Mouse (Mus musculus): ENCODE data around the gene Nlgn1. TPM values are rescaled to one million over a fixed set of nuclear protein-coding genes. Genes with fewer than 3 reads are reported as not detected.

Gene Nlgn1
- polyA plus RNA-seq, 1 experiment: 0.31 TPM

DNA sequence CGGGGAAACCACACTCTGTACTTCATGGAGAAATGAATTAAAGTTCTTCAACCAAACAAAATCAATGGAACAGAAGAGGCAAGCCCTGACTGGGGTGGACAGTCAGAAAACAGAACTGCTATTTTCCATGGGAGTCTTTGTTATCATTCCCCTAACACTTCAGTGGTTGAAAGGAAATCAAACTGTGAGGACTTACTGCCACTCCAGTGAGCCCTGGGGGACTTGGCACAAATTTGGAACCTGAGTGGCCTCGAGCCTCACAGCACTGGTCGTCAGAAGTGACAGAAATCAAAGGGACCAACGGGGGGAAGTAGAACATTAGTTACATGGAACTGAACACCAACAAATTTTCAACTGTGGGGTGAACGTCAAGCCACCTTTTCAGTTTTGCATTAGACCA lies 34.4 kb downstream of the Nlgn1 start:
- Histone ChIP-seq H3K4me1 (ENCODE audit: control insufficient read depth, insufficient read depth, low read length) (no peaks in the 10 kb centered on the region), H3K27me3 (ENCODE audit: control insufficient read depth, insufficient read depth, low read length, poor library complexity, severe bottlenecking) (no peaks in the 10 kb centered on the region), H3K36me3 (ENCODE audit: control insufficient read depth, insufficient read depth, low read length, poor library complexity, severe bottlenecking) (no peaks in the 10 kb centered on the region), H3K9me3 (replicated peaks; ENCODE audit: control insufficient read depth, insufficient read depth, low read length, poor library complexity, severe bottlenecking) (no peaks in the 10 kb centered on the region), H3K9ac (ENCODE audit: low read depth, poor library complexity, severe bottlenecking) (no peak overlapping the region), H3K27ac (ENCODE audit: insufficient read depth, low read length) (no peak overlapping the region), H3K4me3 (ENCODE audit: low read depth, low read length) (no peak overlapping the region)
- TF ChIP-seq EP300 (IDR thresholded peaks at IDR 0.05; ENCODE audit: insufficient read depth, low read depth, low read length): no peak
- no peak for TF ChIP-seq CTCF (IDR thresholded peaks at IDR 0.05; ENCODE audit: low read depth, low read length)
- TF ChIP-seq POLR2A (IDR thresholded peaks at IDR 0.05; ENCODE audit: insufficient read depth, low read length): no peak

DNA sequence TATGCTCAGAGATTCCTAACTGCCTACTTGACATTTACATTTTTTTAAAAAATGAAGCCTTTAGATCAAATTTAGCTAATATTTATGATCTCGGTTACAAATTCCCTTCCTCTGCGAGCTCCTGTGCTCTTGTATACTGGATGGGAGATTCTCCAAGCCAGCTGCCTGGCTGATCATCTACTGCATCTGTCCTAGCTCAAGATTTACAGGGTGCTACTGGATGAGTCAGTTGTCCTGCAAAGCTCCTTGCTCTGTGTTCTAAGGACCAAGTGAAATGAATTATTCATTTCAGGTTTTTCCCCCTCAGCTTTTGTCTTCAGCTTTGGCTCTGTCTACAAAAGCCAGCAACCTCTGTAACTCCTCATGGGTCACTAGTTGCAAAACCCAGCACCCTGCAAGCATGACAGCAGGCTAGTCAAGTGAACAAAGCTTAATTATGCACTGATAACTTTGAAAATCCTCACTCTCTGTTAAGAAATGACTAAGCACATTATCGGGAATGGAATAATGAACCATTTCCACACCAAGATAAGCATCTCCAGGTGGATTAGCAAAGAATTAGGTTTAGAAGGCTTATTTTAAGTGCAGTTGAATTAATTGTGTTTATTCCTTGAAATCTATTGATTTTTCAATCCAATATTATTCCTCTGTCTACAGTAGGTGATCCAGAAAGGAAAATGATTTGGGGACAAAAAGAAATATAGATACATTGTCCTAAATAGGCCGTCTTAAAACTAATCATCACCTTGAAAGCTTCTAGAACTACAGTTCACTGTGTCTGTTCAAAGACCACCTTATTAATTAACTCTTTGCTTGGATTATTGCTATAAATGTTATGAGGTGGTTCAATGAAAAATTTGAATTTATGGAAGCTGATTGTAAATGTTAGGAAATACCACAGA lies 61.1 kb downstream of the Nlgn1 start:
- no peaks in the 10 kb centered on the region for H3K36me3 ChIP-seq (ENCODE audit: control insufficient read depth, insufficient read depth, low read length, poor library complexity, severe bottlenecking)
- no peaks in the 10 kb centered on the region for H3K27me3 ChIP-seq (ENCODE audit: control insufficient read depth, insufficient read depth, low read length, poor library complexity, severe bottlenecking)
- TF ChIP-seq POLR2A (IDR thresholded peaks at IDR 0.05; ENCODE audit: insufficient read depth, low read length) (no peak), EP300 (IDR thresholded peaks at IDR 0.05; ENCODE audit: insufficient read depth, low read depth, low read length) (no peak), CTCF (IDR thresholded peaks at IDR 0.05; ENCODE audit: low read depth, low read length) (no peak)

DNA sequence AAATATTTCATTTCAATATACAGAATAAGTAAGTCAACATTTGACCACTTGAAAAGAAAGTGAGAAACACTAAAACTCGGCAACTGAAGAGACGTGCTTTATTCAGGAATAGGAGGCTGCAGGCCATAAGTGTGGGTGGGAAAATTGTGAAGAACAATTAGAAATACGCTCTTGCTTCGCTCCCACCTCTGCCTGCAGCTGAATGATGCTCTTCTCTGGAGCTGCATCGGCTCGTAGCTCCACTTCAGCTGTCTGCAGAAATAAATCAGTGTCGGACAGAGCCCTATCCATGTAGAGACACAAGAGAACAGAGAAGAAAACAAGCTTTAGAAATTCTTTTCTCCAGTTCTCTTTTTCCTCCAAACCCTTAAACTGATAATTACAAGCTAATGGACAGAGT lies 85.7 kb downstream of the Nlgn1 start:
- H3K4me3 ChIP-seq (ENCODE audit: low read depth, low read length): no peak overlapping the region

More for the DNA sequence above, 61.1 kb downstream of the Nlgn1 start:
- no peaks in the 10 kb centered on the region for H3K9me3 ChIP-seq (replicated peaks; ENCODE audit: control insufficient read depth, insufficient read depth, low read length, poor library complexity, severe bottlenecking)
- H3K9ac ChIP-seq (ENCODE audit: low read depth, poor library complexity, severe bottlenecking): no peak overlapping the region
- H3K27ac ChIP-seq (ENCODE audit: insufficient read depth, low read length): no peak overlapping the region
- no peak overlapping the region for H3K4me3 ChIP-seq (ENCODE audit: low read depth, low read length)
- H3K4me1 ChIP-seq (ENCODE audit: control insufficient read depth, insufficient read depth, low read length): no peaks in the 10 kb centered on the region

DNA sequence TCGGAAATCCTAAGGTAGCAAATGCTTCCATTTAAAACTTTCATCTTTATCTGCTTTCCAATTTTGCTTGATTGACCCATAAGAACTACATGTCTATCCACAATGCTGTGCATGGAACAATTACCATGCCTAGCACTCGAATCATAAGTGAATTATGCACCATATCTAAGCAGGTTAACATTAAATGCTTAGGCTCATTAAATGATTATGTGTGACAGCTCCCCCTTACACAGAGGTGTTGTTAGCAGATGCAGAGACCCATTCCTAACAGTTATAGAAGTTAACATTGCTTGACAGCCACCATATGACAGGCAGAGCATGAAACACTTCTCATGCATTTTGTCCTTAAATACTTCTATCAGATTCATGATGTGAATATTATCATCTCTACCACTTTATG lies 89.0 kb downstream of the Nlgn1 start:
- no peaks in the 10 kb centered on the region for H3K36me3 ChIP-seq (ENCODE audit: control insufficient read depth, insufficient read depth, low read length, poor library complexity, severe bottlenecking)

More for the DNA sequence above, 85.7 kb downstream of the Nlgn1 start:
- H3K4me1 ChIP-seq (ENCODE audit: control insufficient read depth, insufficient read depth, low read length): no peaks in the 10 kb centered on the region
- H3K27ac ChIP-seq (ENCODE audit: insufficient read depth, low read length): no peak overlapping the region
- no peaks in the 10 kb centered on the region for H3K27me3 ChIP-seq (ENCODE audit: control insufficient read depth, insufficient read depth, low read length, poor library complexity, severe bottlenecking)
- no peak overlapping the region for H3K9ac ChIP-seq (ENCODE audit: low read depth, poor library complexity, severe bottlenecking)
- H3K9me3 ChIP-seq (replicated peaks; ENCODE audit: control insufficient read depth, insufficient read depth, low read length, poor library complexity, severe bottlenecking): no peaks in the 10 kb centered on the region
- TF ChIP-seq POLR2A (IDR thresholded peaks at IDR 0.05; ENCODE audit: insufficient read depth, low read length): no peak
- TF ChIP-seq CTCF (IDR thresholded peaks at IDR 0.05; ENCODE audit: low read depth, low read length): no peak
- no peak for TF ChIP-seq EP300 (IDR thresholded peaks at IDR 0.05; ENCODE audit: insufficient read depth, low read depth, low read length)
- no peaks in the 10 kb centered on the region for H3K36me3 ChIP-seq (ENCODE audit: control insufficient read depth, insufficient read depth, low read length, poor library complexity, severe bottlenecking)

DNA sequence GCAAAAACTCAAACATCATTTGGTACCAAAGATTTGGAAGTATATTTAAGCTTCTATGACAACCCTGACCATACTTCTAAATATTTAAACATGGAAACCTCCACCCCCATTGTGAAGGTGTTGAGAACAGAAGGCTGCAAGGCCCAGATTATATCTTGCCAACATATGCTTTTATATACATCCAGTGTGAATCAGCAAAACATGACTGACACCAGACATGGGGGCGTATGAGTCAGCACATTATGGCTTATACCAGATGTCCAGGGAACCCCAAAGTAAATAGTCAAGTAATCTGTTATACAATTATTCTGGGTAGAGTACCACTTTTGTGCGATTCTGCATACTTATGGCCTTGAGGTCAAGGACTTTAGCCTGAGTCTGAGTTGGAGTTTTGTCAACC lies 102.3 kb downstream of the Nlgn1 start:
- no peaks in the 10 kb centered on the region for H3K27me3 ChIP-seq (ENCODE audit: control insufficient read depth, insufficient read depth, low read length, poor library complexity, severe bottlenecking)
- H3K4me3 ChIP-seq (ENCODE audit: low read depth, low read length): no peak overlapping the region
- H3K4me1 ChIP-seq (ENCODE audit: control insufficient read depth, insufficient read depth, low read length): no peaks in the 10 kb centered on the region
- H3K36me3 ChIP-seq (ENCODE audit: control insufficient read depth, insufficient read depth, low read length, poor library complexity, severe bottlenecking): no peaks in the 10 kb centered on the region
- TF ChIP-seq CTCF (IDR thresholded peaks at IDR 0.05; ENCODE audit: low read depth, low read length) (no peak), EP300 (IDR thresholded peaks at IDR 0.05; ENCODE audit: insufficient read depth, low read depth, low read length) (no peak), POLR2A (IDR thresholded peaks at IDR 0.05; ENCODE audit: insufficient read depth, low read length) (no peak)
- no peaks in the 10 kb centered on the region for H3K9me3 ChIP-seq (replicated peaks; ENCODE audit: control insufficient read depth, insufficient read depth, low read length, poor library complexity, severe bottlenecking)
- no peak overlapping the region for H3K9ac ChIP-seq (ENCODE audit: low read depth, poor library complexity, severe bottlenecking)
- H3K27ac ChIP-seq (ENCODE audit: insufficient read depth, low read length): no peak overlapping the region

More for the DNA sequence above, 89.0 kb downstream of the Nlgn1 start:
- H3K4me1 ChIP-seq (ENCODE audit: control insufficient read depth, insufficient read depth, low read length): no peaks in the 10 kb centered on the region
- H3K27ac ChIP-seq (ENCODE audit: insufficient read depth, low read length): no peak overlapping the region
- no peaks in the 10 kb centered on the region for H3K9me3 ChIP-seq (replicated peaks; ENCODE audit: control insufficient read depth, insufficient read depth, low read length, poor library complexity, severe bottlenecking)
- TF ChIP-seq POLR2A (IDR thresholded peaks at IDR 0.05; ENCODE audit: insufficient read depth, low read length) (no peak), EP300 (IDR thresholded peaks at IDR 0.05; ENCODE audit: insufficient read depth, low read depth, low read length) (no peak), CTCF (IDR thresholded peaks at IDR 0.05; ENCODE audit: low read depth, low read length) (no peak)
- H3K9ac ChIP-seq (ENCODE audit: low read depth, poor library complexity, severe bottlenecking): no peak overlapping the region
- no peaks in the 10 kb centered on the region for H3K27me3 ChIP-seq (ENCODE audit: control insufficient read depth, insufficient read depth, low read length, poor library complexity, severe bottlenecking)
- no peak overlapping the region for H3K4me3 ChIP-seq (ENCODE audit: low read depth, low read length)

DNA sequence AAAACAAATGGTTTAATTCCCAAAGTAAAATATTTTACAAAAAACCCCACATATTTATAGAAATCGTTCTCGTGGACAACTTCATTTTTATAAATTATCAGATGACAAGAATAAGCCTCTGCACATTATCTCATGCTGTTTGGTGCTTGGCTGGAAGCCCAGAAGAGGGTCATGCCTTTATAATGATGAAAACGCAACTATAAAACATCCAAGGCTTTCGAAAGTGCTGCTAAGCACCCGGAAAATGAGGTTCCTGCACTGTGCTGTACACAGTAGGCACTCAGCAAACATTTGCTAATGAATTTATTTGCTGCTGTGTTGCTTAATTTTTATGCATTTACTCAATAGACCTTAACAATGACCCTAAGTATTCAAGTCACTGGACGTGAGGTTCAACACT lies 103.4 kb downstream of the Nlgn1 start:
- no peak overlapping the region for H3K4me3 ChIP-seq (ENCODE audit: low read depth, low read length)
- H3K27ac ChIP-seq (ENCODE audit: insufficient read depth, low read length): no peak overlapping the region
- no peaks in the 10 kb centered on the region for H3K27me3 ChIP-seq (ENCODE audit: control insufficient read depth, insufficient read depth, low read length, poor library complexity, severe bottlenecking)
- TF ChIP-seq EP300 (IDR thresholded peaks at IDR 0.05; ENCODE audit: insufficient read depth, low read depth, low read length) (no peak), CTCF (IDR thresholded peaks at IDR 0.05; ENCODE audit: low read depth, low read length) (no peak), POLR2A (IDR thresholded peaks at IDR 0.05; ENCODE audit: insufficient read depth, low read length) (no peak)
- no peak overlapping the region for H3K9ac ChIP-seq (ENCODE audit: low read depth, poor library complexity, severe bottlenecking)
- no peaks in the 10 kb centered on the region for H3K36me3 ChIP-seq (ENCODE audit: control insufficient read depth, insufficient read depth, low read length, poor library complexity, severe bottlenecking)
- no peaks in the 10 kb centered on the region for H3K4me1 ChIP-seq (ENCODE audit: control insufficient read depth, insufficient read depth, low read length)
- H3K9me3 ChIP-seq (replicated peaks; ENCODE audit: control insufficient read depth, insufficient read depth, low read length, poor library complexity, severe bottlenecking): no peaks in the 10 kb centered on the region

Measured in ES-Bruce4 (cell line).